8 mouse cellular contexts compared by ENCODE assay signal in genomic region chr2:80447291-80447791, GRCm38 (mm10). TPM values are rescaled to one million over a fixed set of nuclear protein-coding genes. Genes with fewer than 3 reads are reported as not detected.
DNase-seq lines count a peak whose midpoint lies in the region; ATAC-seq and TF ChIP-seq lines count a peak whose summit lies in the region.

Frzb (minus strand) TSS chr2:80447625.

- H3K27ac ChIP-seq in brown adipose tissue, adult 24 weeks (replicated peaks; ENCODE audit: low read depth, low read length) = no peak within 1 kb of the TSS
- H3K27ac ChIP-seq in forebrain, embryonic 14.5 days (ENCODE audit: low read depth, low read length) = no peak within 1 kb of the TSS

- H3K4me1 ChIP-seq in G1E (ENCODE audit: insufficient read depth, low read depth, low read length) = peaks cover 11% of the 10 kb centered on the region
- peaks cover 3% of the 10 kb centered on the region; the same call in 1 of the 2 replicates for H3K4me1 ChIP-seq in brown adipose tissue, adult 24 weeks (ENCODE audit: control insufficient read depth, insufficient read depth, insufficient read length, low read length)
- H3K4me1 ChIP-seq in forebrain, embryonic 14.5 days (ENCODE audit: control insufficient read depth, insufficient read depth, low read length) = peaks cover 4% of the 10 kb centered on the region; the same call in 1 of the 2 replicates

- peak within 1 kb of the TSS; percentile 100 for H3K4me2 ChIP-seq in forebrain, embryonic 14.5 days (ENCODE audit: low read length)

- peak within 1 kb of the TSS; percentile 65 for H3K9ac ChIP-seq in forebrain, embryonic 14.5 days (ENCODE audit: low read length)

- TF ChIP-seq CTCF in G1E (IDR thresholded peaks at IDR 0.05; ENCODE audit: low read depth, low read length) = no peak

- no peaks in the 10 kb centered on the region for H3K36me3 ChIP-seq in G1E (replicated peaks)
- no peaks in the 10 kb centered on the region for H3K36me3 ChIP-seq in forebrain, embryonic 14.5 days (ENCODE audit: control insufficient read depth, insufficient read depth, low read length)

- H3K27me3 ChIP-seq in G1E (ENCODE audit: insufficient read depth, low read length) = peaks cover 23% of the 10 kb centered on the region
- peaks cover 8% of the 10 kb centered on the region for H3K27me3 ChIP-seq in forebrain, embryonic 14.5 days (replicated peaks; ENCODE audit: control insufficient read depth, insufficient read depth, low read length)

- no peak for DNase-seq in G1E (ENCODE audit: low spot score)
- peak; percentile 59 for DNase-seq in forebrain, embryonic 14.5 days (ENCODE audit: low spot score)
- peak in 1 of 2 experiments; percentile 25 for DNase-seq in layer of hippocampus, postnatal 14 days (ENCODE audit: low spot score in 2 of 2)
- peak; percentile 23 for DNase-seq in lung, postnatal 14 days
- DNase-seq in right cerebral cortex, adult 2 months (ENCODE audit: low spot score in 2 of 2) = peak; percentile 29 to 31

- H3K4me3 ChIP-seq in G1E (ENCODE audit: low read depth, low read length) = peak within 1 kb of the TSS; percentile 16; the same call in 1 of the 2 replicates
- H3K4me3 ChIP-seq in brown adipose tissue, adult 24 weeks (ENCODE audit: insufficient read depth, low read depth, low read length) = peak within 1 kb of the TSS; percentile 49
- H3K4me3 ChIP-seq in forebrain, embryonic 14.5 days (ENCODE audit: low read depth, low read length) = peak within 1 kb of the TSS; percentile 46

- WGBS in forebrain, embryonic 14.5 days = under 1% methylated on average over 33 of the region's 33 CpGs

- no peaks in the 10 kb centered on the region for H3K9me3 ChIP-seq in G1E (replicated peaks)
- no peaks in the 10 kb centered on the region for H3K9me3 ChIP-seq in forebrain, embryonic 14.5 days (replicated peaks; ENCODE audit: control insufficient read depth, low read length)

- no peak for ATAC-seq in G1E (ENCODE audit: extremely low read depth, insufficient number of reproducible peaks, low FRiP score, poor library complexity, severe bottlenecking)
- peak; percentile 71 for ATAC-seq in forebrain, embryonic 14.5 days
- peak; percentile 18 to 25; a peak in 1 of 4 replicates for ATAC-seq in hematopoietic stem cell, adult 5-6 weeks (replicated peaks in 1 of 2; ENCODE audit: insufficient read depth in 1 of 2, low FRiP score in 2 of 2, low TSS enrichment in 1 of 2, low read depth in 1 of 2, poor library complexity in 2 of 2, severe bottlenecking in 2 of 2)
- no peak for ATAC-seq in erythroid progenitor cell, adult 5-6 weeks (replicated peaks; ENCODE audit: low FRiP score, poor library complexity, severe bottlenecking)

RNA-seq across cellular contexts. Expression of gene Frzb, which starts in this region (rescaled TPM):
- total RNA-seq in G1E (2014; fragmentation: Nextera tagmentation) (not detected in 2 replicates), G1E (2017) (0.05 and 0.17 TPM in 2 replicates)
- polyA plus RNA-seq in G1E (2012) = 0.02 TPM in 1 of 2 replicates, not detected in the other
- polyA plus RNA-seq in brown adipose tissue, adult 24 weeks (2012; ENCODE audit: insufficient read depth, insufficient read length, missing spikeins) = not detected in 2 replicates
- polyA plus RNA-seq in forebrain, embryonic 14.5 days (2014; fragmentation: Nextera tagmentation; extraction: Ambion mirVana) = 2.9 and 3.4 TPM in 2 replicates
- not detected in 2 replicates for total RNA-seq in hematopoietic stem cell, adult 5-6 weeks (2017)
- 10 to 100 TPM; 24.4 to 25.5 TPM for total RNA-seq in layer of hippocampus, postnatal 14 days (2021)
- total RNA-seq in erythroid progenitor cell, adult 5-6 weeks (2015; ENCODE audit: low replicate concordance) = not detected in 2 replicates
- not detected in 2 replicates for total RNA-seq in erythroid progenitor cell, adult 5-6 weeks (2017; ENCODE audit: low replicate concordance)

Comparison
In these comparisons a context has a peak if more than half of its experiments do, and no peak if none do; other contexts are left out.
1. RNA of gene Frzb (total RNA-seq): 24.4 to 25.5 TPM in layer of hippocampus, postnatal 14 days; 0.05 to 0.17 TPM in G1E, not detected in hematopoietic stem cell, adult 5-6 weeks and not detected in erythroid progenitor cell, adult 5-6 weeks; every median in the first group is over 10 times any median in the second.
2. Peak in ATAC-seq in hematopoietic stem cell, adult 5-6 weeks; RNA of the gene not detected or under 1 TPM.
3. Peak in every context shown above with its lines, with median percentiles within 50 percentile points of each other: H3K4me3 ChIP-seq.